Mouse (Mus musculus) spleen, adult 18-20 months (tissue): ENCODE data around the gene Btg2.

Experiments used
- DNase-seq, 2 experiments: peaks; one replicate each; pipeline ENCODE4 v3.0.0; 2022; ENCODE audit warnings: mixed read lengths in 2 of 2

Btg2 gene

GRCm38 (mm10) chr1:134097080-134097855 is 18.3 kb upstream of the Btg2 start:
- no peak for DNase-seq

- DNase-seq = no peak
These were observed 17.5 kb upstream of the Btg2 start for GRCm38 (mm10) chr1:134096264-134096934.

DNA sequence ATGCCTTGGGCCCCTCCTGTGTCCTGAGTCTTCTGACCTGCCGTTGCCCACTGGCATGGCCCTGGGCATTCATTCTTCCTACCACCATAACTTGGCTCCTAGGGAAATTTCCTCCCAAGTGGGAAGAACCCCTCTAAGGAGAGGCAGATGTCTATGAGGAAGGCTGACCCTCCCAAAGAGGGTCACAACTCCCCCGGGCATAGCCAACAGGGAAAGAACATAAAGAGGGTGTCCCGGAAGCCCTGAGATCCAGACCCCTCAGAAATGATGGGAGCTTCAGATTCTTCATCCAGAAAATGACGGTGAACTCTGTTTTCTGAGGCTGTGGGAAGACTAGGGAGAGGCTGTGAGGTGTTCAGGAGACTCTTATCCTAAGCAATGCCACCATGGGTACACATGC is 16.8 kb upstream of the Btg2 start:
- no peak for DNase-seq

- DNase-seq = no peak
These were observed 16.2 kb upstream of the Btg2 start for GRCm38 (mm10) chr1:134095033-134095612.

DNA sequence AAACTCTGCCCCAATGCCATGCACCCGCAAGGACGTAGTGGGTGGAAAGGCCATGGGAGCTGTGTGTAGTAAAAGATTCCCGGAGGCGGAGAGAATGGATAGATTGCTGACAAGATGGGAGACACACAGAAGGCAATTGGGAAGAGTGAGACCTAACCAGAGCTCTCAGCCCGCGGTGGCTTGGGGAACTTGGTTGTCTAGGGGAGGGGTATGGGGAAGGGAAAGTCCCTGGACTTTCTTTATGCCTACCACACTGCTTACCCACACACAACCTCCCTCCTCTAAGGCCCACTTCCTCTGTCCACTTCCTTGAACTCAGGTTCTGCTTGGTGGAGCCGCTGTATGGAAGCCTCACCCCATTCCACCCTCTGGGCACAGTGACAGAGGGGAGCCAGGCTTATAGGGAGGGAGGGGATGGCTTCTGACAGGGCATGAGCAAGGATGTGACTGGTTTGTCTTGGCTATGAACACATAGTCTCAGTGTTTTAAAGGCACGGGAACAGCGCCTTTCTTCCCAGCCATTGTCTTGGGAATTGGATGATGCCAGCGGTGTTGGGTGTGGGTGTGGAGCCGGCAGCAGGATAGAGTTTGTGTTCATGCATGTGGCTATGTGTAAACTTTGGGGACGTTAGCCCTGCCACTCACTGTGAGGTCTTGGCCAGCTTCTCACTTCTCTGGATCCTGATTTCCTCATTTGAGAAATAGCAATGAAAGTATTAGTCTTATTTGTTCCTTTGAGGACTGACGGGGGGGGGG is 15.0 kb upstream of the Btg2 start:
- DNase-seq = peak; percentile 59 to 64

GRCm38 (mm10) chr1:134092852-134093770 is 14.2 kb upstream of the Btg2 start:
- peak; percentile 88 to 90 for DNase-seq

DNA sequence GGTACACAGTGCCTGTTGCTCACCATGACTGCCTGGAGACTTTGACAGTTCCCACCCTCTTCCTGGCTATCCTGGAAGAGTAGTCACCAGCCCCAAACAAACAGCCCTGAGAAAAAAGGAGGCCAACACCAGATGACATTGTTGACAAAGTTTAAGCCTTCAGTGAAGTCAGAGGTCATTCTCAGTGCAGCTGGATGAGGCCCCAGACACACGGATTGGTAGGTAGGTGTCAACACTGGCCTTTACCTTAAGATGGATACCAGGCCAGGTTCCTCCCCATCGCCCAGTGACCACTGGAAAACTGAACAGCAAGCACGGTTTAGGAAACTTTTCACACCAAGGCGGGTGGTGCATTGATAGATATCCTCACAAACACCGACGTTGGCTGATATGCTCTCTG is 13.4 kb upstream of the Btg2 start:
- no peak for DNase-seq

GRCm38 (mm10) chr1:134091851-134092250 is 12.9 kb upstream of the Btg2 start:
- no peak for DNase-seq

DNA sequence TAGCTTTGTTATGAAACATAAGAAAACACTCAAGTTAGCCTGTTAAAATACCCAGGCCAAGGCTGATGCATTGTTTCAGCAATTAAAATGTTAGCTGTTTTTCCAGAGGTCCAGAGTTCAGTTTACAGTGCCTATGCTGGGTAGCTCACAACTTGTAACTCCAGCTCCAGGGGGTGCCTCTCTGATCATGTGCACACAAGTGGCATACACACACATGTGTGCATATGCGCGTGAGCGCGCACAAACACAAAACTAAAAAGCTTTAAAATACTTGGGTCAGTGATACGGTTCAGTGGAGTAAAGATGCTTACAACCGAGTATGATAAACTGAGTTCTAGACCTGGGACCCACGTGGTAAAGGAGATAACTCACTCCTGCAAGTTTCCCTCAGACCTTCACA is 10.2 kb upstream of the Btg2 start:
- DNase-seq = no peak

GRCm38 (mm10) chr1:134086811-134087398 is 8.0 kb upstream of the Btg2 start:
- no peak for DNase-seq

GRCm38 (mm10) chr1:134086017-134086416 is 7.1 kb upstream of the Btg2 start:
- DNase-seq = no peak

- DNase-seq = no peak
These were observed 5.2 kb upstream of the Btg2 start for GRCm38 (mm10) chr1:134084128-134084527.

DNA sequence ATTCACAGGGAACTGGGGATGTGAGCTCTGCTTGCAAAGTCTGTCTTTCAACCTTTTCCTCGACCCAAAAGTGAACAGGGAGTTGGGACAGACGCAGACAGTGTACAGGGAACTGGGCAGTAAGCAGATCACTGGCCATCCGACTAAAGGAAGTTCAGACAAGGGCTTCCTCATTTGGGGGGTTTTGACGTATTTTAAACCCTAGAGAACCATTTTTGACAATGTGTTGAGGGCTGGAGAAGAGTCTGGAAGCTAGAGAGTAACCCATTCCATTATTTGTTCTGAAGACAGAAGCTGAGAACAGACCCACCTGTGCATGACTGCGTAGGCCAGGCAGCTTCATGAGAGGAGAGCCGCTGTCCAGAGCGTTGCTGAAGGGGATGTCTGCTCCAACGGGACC is 4.8 kb upstream of the Btg2 start:
- no peak for DNase-seq

- DNase-seq = no peak
These were observed 4.1 kb upstream of the Btg2 start for GRCm38 (mm10) chr1:134082987-134083516.

DNA sequence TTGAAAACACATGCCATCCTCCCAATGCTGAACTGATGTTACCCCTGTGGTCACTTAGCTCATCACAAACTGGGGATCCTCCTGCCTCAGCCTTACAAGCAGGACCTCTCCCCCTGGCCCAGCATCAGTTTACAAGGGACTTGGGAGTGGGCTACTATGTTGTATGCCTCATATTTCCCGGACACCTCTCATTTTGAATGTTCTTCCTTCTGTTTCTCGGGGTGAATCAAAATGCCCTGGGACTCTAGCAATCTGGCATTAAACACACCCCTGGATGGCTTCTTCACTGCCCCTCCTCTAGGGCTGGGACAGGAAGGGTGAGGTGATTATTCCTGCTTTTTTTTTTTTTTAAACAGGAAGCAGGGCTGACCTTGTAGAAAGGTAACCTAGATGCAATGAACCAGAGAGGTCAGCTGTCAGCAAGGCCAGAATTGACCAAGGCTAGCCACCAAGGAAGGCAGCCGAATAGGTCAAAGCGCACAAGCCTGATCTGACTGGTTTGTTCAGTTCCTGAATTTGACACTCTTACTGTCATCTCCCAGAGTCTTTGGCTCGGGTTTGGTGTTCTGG is 2.0 kb upstream of the Btg2 start:
- no peak for DNase-seq

DNA sequence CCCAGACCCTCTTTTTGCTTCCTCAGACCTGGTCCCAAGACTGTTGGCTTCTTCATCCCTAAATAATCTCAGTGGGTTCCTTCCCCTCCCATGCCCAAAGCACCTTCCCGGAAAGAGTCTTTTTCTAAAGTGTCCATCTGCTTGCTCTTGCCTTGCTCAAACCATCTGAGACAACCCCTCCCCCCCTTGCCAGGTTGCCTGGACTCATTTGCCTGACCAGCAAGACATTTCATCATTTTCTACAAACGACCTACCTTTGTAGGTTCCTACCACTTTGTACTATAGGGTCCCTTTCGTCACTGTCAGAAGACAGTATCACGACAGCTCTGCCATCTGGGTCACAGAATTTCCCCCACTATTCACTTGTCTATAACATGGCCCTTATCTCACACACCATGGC is 1.5 kb upstream of the Btg2 start:
- DNase-seq = no peak

DNA sequence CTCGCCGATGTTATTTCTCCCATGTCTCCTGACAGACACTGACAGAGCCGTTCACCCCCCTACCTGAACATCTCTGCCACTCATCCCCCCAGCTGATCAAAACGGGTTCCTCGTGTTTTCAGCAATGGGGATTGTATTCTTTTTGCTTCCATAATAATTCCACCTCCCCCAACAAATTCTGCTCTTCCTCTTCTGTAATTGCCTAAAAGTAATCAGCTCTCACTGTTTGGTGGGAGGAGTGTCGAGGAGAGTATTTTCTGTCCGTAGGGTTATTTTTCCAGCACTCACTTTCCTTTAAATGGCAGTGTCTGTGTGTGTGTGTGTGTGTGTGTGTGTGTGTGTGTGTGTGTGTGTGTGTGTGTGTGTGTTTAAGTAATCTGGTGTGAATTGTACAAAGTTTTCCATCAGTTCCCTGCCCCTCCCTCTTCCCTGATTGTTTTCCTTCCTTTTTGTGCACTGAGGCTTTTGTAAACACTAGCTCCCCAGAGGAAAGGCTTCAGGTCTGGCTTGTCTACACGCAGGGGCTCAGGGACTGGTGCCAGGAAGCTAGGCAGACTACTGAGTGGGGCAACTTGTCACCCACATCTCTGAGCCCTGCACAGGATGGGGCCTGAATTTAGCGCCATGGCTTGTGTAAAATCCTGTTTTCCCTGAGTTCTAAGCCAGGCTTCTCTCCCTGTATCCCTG is 700 bp upstream of the Btg2 start:
- no peak for DNase-seq

- no peak for DNase-seq
These were observed 692 bp downstream of the Btg2 start for GRCm38 (mm10) chr1:134078061-134078795.

DNA sequence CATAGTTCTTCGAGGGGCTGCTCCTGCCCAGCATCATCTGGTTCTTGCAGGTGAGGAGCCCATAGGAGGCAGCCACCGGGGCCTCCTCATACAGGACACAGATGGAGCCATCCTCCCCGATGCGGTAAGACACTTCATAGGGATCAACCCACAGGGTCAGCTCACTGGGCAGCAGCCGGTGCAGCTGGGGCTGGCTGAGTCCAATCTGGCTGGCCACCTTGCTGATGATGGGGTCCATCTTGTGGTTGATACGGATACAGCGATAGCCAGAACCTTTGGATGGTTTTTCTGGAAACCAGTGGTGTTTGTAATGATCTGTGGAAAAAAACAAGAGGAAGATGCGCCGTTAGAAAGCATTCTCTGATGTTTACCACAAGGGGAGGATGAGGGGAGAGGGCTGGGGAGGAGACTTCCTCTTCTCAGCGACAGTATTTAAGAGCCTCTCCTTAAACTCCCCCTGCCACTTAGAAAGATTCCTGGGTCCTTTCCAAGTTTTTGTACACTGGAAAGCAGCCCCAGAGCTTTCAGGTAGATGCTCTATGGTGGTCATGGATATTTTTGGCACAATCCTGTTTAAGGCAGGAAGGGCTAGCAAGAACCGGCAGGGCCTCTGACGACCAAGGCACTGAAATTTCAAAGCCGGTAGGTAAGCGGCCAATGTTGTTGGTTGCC is 1.4 kb downstream of the Btg2 start:
- no peak for DNase-seq
